Mouse (Mus musculus): ENCODE results near the gene 4930469K13Rik. TPM values are rescaled to one million over a fixed set of nuclear protein-coding genes. Genes with fewer than 3 reads are reported as not detected.
A peak's percentile ranks its signal among the peaks of the same experiment; 100 is the strongest.

The 4930469K13Rik gene
- polyA plus RNA-seq, 1 experiment = not detected

DNA sequence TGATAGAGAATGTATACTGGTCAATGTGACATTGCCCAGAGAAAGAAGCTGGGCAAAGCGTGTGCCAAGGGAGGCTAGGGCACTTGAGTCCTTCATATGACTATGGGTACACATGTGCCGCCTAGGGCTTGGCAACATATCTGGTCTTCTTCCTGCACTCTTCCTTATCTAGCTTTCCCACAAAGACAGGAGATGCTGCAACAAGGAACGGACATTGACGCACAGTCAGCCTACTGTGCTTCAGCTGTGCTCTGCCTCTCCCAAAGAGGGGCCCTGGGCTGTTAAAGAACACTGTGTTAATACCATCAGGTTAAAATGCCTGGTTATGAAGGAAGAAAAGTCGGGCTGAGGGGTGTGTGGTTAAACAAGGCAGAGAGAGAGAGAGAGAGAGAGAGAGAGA, 141.7 kb downstream of the 4930469K13Rik start:
- Histone ChIP-seq H3K4me3 (ENCODE audit: insufficient read depth, low read length) (no peak overlapping the region), H3K27ac (ENCODE audit: insufficient read depth, low read length) (no peak overlapping the region), H3K4me1 (ENCODE audit: control insufficient read depth, insufficient read depth, low read length) (no peaks in the 10 kb centered on the region)
- TF ChIP-seq CTCF (IDR thresholded peaks at IDR 0.05; ENCODE audit: extremely low read depth, insufficient read depth, low read length) (no peak), POLR2A (IDR thresholded peaks at IDR 0.05; ENCODE audit: extremely low read depth, insufficient read depth, low read length) (no peak)

DNA sequence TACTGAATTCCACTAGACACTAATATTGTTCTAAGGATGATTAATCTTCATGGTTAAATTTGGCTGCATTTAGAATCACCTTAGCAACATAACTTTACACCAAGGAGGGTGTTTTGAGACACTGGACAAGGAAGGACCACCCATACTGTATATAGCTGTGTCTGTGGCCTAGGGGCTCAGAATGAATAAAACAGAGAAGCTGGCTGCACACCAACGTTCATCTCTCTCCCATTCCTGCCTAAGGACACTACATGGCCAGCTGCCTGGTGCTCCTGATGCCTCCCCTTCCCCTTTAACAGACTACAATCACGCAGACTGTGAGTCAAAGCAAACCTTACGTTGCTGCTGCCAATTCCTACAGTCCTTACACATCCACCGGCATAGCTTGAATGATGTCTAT, 142.4 kb downstream of the 4930469K13Rik start:
- Histone ChIP-seq H3K4me1 (ENCODE audit: control insufficient read depth, insufficient read depth, low read length) (no peaks in the 10 kb centered on the region), H3K4me3 (ENCODE audit: insufficient read depth, low read length) (no peak overlapping the region), H3K27ac (ENCODE audit: insufficient read depth, low read length) (no peak overlapping the region)
- no peak for TF ChIP-seq POLR2A (IDR thresholded peaks at IDR 0.05; ENCODE audit: extremely low read depth, insufficient read depth, low read length)
- no peak for TF ChIP-seq CTCF (IDR thresholded peaks at IDR 0.05; ENCODE audit: extremely low read depth, insufficient read depth, low read length)

DNA sequence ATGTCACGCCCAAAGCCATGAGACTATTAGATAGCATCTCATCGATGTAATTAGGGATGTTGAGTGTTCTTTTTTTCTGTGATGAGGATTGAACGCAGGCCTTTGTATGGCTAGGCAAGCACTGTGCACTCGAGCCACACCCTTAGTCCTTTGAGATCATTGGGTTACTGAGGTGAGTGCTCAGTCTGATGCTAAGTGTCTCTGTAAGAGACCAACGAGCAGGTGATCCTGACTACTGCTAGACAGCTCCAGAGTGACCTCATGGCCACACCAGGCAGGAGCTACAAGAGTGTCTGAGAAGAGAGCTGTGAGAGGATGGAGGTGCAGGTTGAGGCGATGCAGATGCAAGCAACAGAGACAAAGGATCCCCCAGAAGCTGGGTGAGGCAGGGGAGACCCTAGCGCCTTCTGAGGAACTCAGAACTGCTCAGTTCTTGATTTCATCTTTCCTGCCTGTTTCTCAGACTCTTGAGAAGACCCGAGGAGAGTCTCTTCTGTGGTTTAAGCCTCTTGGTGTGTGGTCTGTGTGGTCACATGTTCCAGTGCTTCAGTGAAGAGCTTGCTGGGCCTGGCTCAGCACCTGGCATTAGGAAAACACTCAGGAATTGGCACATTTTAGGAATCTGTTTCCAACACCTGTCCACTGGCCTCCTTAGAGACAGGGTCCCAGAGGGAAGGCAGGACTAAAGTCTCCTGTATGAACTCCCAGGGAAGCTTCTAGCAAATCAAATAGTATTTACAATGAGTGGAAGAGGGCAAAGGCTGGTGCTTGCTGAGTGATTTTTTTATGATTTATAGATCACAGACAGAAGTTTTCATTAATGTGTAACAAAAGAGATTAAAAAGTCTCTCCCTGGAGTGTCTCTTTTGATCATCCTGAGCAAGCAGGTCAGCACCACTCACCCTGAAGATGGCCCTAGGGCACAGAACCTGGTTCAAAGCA, 146.4 kb downstream of the 4930469K13Rik start:
- TF ChIP-seq CTCF (IDR thresholded peaks at IDR 0.05; ENCODE audit: extremely low read depth, insufficient read depth, low read length) (no peak), POLR2A (IDR thresholded peaks at IDR 0.05; ENCODE audit: extremely low read depth, insufficient read depth, low read length) (no peak)
- H3K4me1 ChIP-seq (ENCODE audit: control insufficient read depth, insufficient read depth, low read length) = no peaks in the 10 kb centered on the region
- H3K27ac ChIP-seq (ENCODE audit: insufficient read depth, low read length) = no peak overlapping the region
- H3K4me3 ChIP-seq (ENCODE audit: insufficient read depth, low read length) = no peak overlapping the region

DNA sequence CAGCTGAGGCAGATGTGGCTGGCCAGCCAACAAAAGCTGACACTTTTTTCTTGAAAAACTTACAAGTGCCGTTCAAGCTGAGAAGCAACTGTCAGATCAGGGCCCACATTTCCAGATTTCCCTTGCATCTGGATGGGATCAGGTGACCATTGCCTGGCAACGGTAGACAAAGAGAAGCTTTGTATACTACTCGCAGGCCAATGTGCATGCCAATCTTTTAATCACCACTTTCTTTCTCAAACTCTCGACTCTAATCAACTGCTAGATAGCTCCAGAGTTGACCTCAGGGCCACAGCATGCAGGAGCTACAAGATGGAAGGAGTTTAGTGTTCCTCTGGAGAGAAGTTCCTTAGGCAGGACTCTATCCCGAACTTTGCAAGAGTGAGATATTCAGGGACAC, 147.2 kb downstream of the 4930469K13Rik start:
- no peak for TF ChIP-seq CTCF (IDR thresholded peaks at IDR 0.05; ENCODE audit: extremely low read depth, insufficient read depth, low read length)
- no peak for TF ChIP-seq POLR2A (IDR thresholded peaks at IDR 0.05; ENCODE audit: extremely low read depth, insufficient read depth, low read length)
- H3K27ac ChIP-seq (ENCODE audit: insufficient read depth, low read length) = no peak overlapping the region
- no peaks in the 10 kb centered on the region for H3K4me1 ChIP-seq (ENCODE audit: control insufficient read depth, insufficient read depth, low read length)
- H3K4me3 ChIP-seq (ENCODE audit: insufficient read depth, low read length) = no peak overlapping the region

DNA sequence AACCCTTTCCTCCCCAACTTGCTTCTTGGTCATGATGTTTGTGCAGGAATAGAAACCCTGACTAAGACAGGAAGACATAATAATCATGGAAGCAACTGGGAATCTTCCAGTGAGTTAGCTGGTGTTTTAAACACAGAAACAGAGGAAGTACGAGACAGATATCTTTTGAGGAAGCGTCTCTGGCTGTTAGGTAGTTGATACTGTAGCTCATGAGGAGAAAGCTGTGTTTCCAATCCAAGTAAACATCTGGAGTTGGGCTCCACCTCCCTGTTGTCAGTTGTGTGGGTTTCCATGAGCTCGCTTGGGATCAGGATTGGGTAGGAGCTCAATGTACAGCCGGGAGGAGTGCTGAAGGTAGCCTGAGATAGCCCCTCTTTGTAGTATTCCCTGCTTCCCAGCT, 151.9 kb downstream of the 4930469K13Rik start:
- Histone ChIP-seq H3K4me3 (ENCODE audit: insufficient read depth, low read length) (no peak overlapping the region), H3K4me1 (ENCODE audit: control insufficient read depth, insufficient read depth, low read length) (no peaks in the 10 kb centered on the region), H3K27ac (ENCODE audit: insufficient read depth, low read length) (no peak overlapping the region)
- TF ChIP-seq CTCF (IDR thresholded peaks at IDR 0.05; ENCODE audit: extremely low read depth, insufficient read depth, low read length) (no peak), POLR2A (IDR thresholded peaks at IDR 0.05; ENCODE audit: extremely low read depth, insufficient read depth, low read length) (no peak)

DNA sequence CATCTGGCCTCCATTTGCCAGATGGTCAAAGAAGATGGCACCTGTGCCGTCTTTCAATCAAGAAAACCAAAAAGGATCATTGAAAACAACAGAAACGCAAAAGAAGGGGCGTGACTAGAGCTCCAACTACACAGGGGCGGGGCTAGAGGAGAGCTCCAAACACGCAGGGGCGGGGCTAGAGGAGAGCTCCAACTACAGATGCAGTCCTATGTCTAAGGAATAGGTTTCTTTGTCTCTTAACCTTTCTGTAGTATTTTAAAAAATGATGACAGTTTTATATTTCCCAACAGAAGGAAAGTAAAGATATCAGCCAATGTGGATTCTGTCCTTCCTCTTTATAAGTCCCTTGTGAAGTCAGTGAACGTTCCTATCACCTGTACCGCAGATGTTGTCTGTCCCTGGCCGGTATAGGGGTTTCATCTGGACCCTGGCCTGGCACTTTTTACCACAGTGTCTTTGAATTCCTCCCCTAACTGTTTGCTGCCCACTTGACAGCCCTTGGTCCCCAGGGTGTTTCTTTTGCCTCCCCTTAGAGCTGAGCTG, 153.5 kb downstream of the 4930469K13Rik start:
- no peak for TF ChIP-seq POLR2A (IDR thresholded peaks at IDR 0.05; ENCODE audit: extremely low read depth, insufficient read depth, low read length)
- TF ChIP-seq CTCF (IDR thresholded peaks at IDR 0.05; ENCODE audit: extremely low read depth, insufficient read depth, low read length) = no peak
- no peak overlapping the region for H3K4me3 ChIP-seq (ENCODE audit: insufficient read depth, low read length)
- H3K27ac ChIP-seq (ENCODE audit: insufficient read depth, low read length) = no peak overlapping the region

DNA sequence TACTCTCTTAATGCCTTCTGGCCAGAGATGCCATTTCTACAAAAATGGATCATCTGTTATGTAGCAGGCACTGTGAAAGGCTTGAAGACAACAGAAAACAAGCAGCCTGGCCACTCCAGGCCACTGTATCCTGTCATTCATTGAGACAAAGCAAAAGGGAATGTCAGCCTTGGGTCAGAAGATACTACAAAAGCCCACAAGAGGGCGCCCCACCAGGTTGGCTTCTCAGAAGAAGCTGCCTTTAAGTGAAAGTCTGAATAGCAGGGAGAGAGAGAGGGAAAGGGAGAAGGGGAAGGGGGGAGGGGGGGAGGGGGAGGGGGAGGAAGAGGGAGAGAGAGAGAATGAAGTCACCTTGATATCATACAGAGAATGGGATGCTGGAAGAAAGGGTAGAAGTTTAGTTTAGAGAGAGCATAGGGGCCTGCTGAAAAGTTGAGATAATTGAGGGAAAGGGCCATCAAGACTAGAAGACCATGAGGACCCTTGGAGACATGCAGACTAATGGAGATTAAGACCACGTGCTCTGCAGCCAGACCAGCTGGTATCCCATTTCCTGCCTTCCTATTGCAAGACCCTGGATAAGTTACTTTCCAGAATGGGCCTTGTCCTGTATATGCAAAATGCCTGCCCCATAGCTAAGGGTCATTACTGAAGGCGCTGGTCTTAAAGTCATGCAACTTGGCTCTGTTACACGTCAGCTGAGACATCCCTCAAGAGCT, 154.1 kb downstream of the 4930469K13Rik start:
- TF ChIP-seq CTCF (IDR thresholded peaks at IDR 0.05; ENCODE audit: extremely low read depth, insufficient read depth, low read length) (0 out of 2 replicates have a peak, but pooled peaks have one; percentile 16), POLR2A (IDR thresholded peaks at IDR 0.05; ENCODE audit: extremely low read depth, insufficient read depth, low read length) (no peak)
- H3K4me1 ChIP-seq (ENCODE audit: control insufficient read depth, insufficient read depth, low read length) = no peaks in the 10 kb centered on the region
- no peak overlapping the region for H3K27ac ChIP-seq (ENCODE audit: insufficient read depth, low read length)
- H3K4me3 ChIP-seq (ENCODE audit: insufficient read depth, low read length) = no peak overlapping the region

More for the DNA sequence above, 153.5 kb downstream of the 4930469K13Rik start:
- H3K4me1 ChIP-seq (ENCODE audit: control insufficient read depth, insufficient read depth, low read length) = no peaks in the 10 kb centered on the region

DNA sequence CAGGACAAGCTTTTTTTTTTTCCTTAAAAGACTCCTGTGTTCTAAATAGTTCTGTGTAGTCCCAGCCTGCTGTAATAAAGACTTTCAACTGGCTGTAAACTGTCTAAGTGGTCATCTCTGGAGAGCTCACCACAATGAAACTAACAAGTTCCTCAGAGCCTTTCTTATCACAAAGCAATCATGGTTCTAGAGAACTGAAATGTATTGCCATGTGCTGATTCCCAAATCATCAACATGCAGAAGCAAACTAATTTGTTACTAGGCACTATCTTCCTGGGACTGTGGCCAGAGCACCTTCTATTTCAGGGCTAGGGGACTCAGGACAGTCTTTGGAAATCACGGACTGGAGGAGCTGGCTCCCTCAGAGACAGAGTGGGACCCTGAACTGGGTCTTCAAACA, 154.8 kb downstream of the 4930469K13Rik start:
- Histone ChIP-seq H3K4me3 (ENCODE audit: insufficient read depth, low read length) (no peak overlapping the region), H3K27ac (ENCODE audit: insufficient read depth, low read length) (no peak overlapping the region), H3K4me1 (ENCODE audit: control insufficient read depth, insufficient read depth, low read length) (no peaks in the 10 kb centered on the region; the same call in 1 of the 2 replicates)
- TF ChIP-seq POLR2A (IDR thresholded peaks at IDR 0.05; ENCODE audit: extremely low read depth, insufficient read depth, low read length) (no peak), CTCF (IDR thresholded peaks at IDR 0.05; ENCODE audit: extremely low read depth, insufficient read depth, low read length) (no peak)

DNA sequence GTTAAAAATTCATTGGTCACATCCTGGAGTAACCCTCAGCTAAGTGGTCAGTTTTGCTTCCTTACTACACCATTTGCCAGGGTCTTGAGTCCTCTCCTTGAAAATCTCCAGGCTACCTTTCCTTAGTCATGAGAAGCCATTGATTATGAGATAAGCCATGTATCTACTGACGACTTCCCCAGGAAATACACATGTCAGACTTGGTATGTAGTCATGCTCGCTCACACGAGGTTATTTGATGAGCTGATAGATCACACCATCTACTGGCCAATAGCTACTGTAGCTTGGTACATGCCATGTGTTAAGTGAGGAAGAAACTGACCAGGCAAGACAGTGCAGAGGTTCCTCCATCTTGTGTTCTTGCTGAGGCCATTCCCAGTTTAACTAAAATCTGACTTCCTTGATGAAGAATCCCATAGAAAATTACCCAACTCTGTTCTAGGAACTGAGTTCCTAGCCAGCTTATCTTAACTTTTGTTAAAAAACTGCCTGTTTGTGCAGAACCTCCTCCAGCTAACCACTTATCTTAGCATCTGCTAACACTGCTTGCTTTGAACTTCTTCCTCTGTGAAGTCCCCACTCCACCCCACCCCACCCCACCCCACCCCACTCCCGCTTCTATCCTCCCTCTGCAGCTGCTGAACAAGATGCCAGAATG, 158.8 kb downstream of the 4930469K13Rik start:
- Histone ChIP-seq H3K4me3 (ENCODE audit: insufficient read depth, low read length) (no peak overlapping the region), H3K27ac (ENCODE audit: insufficient read depth, low read length) (no peak overlapping the region), H3K4me1 (ENCODE audit: control insufficient read depth, insufficient read depth, low read length) (no peaks in the 10 kb centered on the region; the same call in 1 of the 2 replicates)
- TF ChIP-seq POLR2A (IDR thresholded peaks at IDR 0.05; ENCODE audit: extremely low read depth, insufficient read depth, low read length) (no peak), CTCF (IDR thresholded peaks at IDR 0.05; ENCODE audit: extremely low read depth, insufficient read depth, low read length) (no peak)

Measured in cortical plate, adult 2 months (tissue).